Mouse (Mus musculus): ENCODE measurements around the gene Kctd10. TPM values are rescaled to one million over a fixed set of nuclear protein-coding genes. Genes with fewer than 3 reads are reported as not detected.

Gene Kctd10
- 51.2 TPM for polyA plus RNA-seq (2014; fragmentation: Illumina TruSeq; extraction: RNeasy Lipid Tissue Mini Kit (QIAGEN cat#74804); ENCODE audit: low read depth, low replicate concordance)

DNA sequence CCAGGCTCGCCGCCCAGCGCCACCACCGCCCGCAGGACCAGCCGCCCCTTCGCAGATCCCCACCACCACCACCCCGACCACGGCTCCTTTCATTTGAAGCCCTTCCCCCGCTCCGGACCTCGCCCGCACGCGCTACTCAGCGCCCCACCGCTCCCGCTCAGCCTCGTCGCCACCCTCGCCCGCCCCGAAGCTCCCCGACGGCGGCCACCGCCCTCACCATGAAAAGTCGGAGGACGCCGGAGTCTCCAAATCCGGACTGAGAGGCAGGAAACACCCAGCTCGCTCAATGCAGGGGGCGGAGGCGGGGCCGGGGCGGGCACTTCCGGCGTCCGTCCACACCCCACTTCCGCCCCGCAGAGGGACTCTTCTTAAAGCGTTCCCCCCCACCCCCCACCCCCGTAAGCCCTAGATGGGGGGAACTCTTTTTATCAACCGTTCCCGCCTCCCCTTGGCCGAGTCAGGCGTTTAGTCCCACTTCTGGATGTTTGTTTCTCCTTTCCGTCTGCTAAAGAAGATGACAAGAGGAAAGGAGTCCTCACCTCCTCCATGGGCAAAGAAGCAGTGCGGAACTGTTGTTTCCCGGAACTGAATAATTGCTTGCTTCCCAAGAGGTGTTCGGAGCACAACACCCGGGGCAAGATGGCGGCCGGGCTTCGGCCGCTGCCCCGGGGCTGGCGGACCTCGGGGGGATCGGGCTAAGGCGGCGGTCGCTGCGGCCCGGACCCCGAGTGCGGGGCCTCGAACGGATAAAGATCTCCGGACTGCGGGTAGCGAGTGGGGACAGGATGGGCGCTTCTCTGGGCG is at the start of gene Kctd10, which contains the start of gene Ube3b:
Gene Kctd10, minus strand, starts transcription at position 300 of the 804 bp plus-strand sequence.
Gene Ube3b, plus strand, starts transcription at position 399 of the 804 bp plus-strand sequence.

Other genes starting within 250 kb of the Kctd10 start
- gene Acacb, start 234.0 kb downstream of the Kctd10 start, polyA plus RNA-seq (2014; fragmentation: Illumina TruSeq; extraction: RNeasy Lipid Tissue Mini Kit (QIAGEN cat#74804); ENCODE audit: low read depth, low replicate concordance), result 20.3 TPM
- gene Foxn4, start 106.7 kb downstream of the Kctd10 start, polyA plus RNA-seq (2014; fragmentation: Illumina TruSeq; extraction: RNeasy Lipid Tissue Mini Kit (QIAGEN cat#74804); ENCODE audit: low read depth, low replicate concordance), result not detected
- 0.31 TPM for gene Myo1h, start 91.3 kb downstream of the Kctd10 start, polyA plus RNA-seq (2014; fragmentation: Illumina TruSeq; extraction: RNeasy Lipid Tissue Mini Kit (QIAGEN cat#74804); ENCODE audit: low read depth, low replicate concordance)
- gene Ube3b, start 99 bp upstream of the Kctd10 start, polyA plus RNA-seq (2014; fragmentation: Illumina TruSeq; extraction: RNeasy Lipid Tissue Mini Kit (QIAGEN cat#74804); ENCODE audit: low read depth, low replicate concordance), result 40.9 TPM
- gene Mmab, start 63.6 kb upstream of the Kctd10 start, polyA plus RNA-seq (2014; fragmentation: Illumina TruSeq; extraction: RNeasy Lipid Tissue Mini Kit (QIAGEN cat#74804); ENCODE audit: low read depth, low replicate concordance), result 19.0 TPM
- 27.0 TPM for gene Mvk, start 63.8 kb upstream of the Kctd10 start, polyA plus RNA-seq (2014; fragmentation: Illumina TruSeq; extraction: RNeasy Lipid Tissue Mini Kit (QIAGEN cat#74804); ENCODE audit: low read depth, low replicate concordance)
- 1.6 TPM for gene Fam222a, start 187.5 kb upstream of the Kctd10 start, polyA plus RNA-seq (2014; fragmentation: Illumina TruSeq; extraction: RNeasy Lipid Tissue Mini Kit (QIAGEN cat#74804); ENCODE audit: low read depth, low replicate concordance)